Mouse (Mus musculus) thymus, postnatal 25 days (tissue): ENCODE measurements at regions not wholly inside any gene's neighbourhood (a gene's known extent, or its start where the extent isn't known, plus 50 kb on each side); places are given as distances from the start of the nearest gene placed in this dataset.
"Not testable (repeated sequence)": the region's sequence is repeated elsewhere in the genome, so short reads cannot be mapped to it uniquely, and the experiment has no call there.

Experiments
- DNase-seq: peaks from one replicate; pipeline ENCODE4 v3.0.0; 2022

- no peak for DNase-seq
These were observed 88.4 kb upstream of the Klf13 start for GRCm38 (mm10) chr7:64027100-64027499.

GRCm38 (mm10) chr7:64025155-64025554 lies 86.4 kb upstream of the Klf13 start:
- DNase-seq, result no peak

GRCm38 (mm10) chr7:64024253-64024652 lies 85.5 kb upstream of the Klf13 start:
- DNase-seq, result no peak

GRCm38 (mm10) chr7:64022711-64023468 lies 84.2 kb upstream of the Klf13 start:
- no peak for DNase-seq

GRCm38 (mm10) chr7:64021241-64022108 lies 82.8 kb upstream of the Klf13 start:
- DNase-seq, result no peak

GRCm38 (mm10) chr7:64018107-64018506 lies 79.4 kb upstream of the Klf13 start:
- no peak for DNase-seq

- DNase-seq, result no peak
These were observed 78.2 kb upstream of the Klf13 start for GRCm38 (mm10) chr7:64016874-64017273.

- not testable (repeated sequence) for DNase-seq
These were observed 76.4 kb upstream of the Klf13 start for GRCm38 (mm10) chr7:64015136-64015535.

- no peak for DNase-seq
These were observed 75.5 kb upstream of the Klf13 start for GRCm38 (mm10) chr7:64014227-64014626.

GRCm38 (mm10) chr7:64013023-64013547 lies 74.4 kb upstream of the Klf13 start:
- DNase-seq, result peak; percentile 28

GRCm38 (mm10) chr7:64012268-64012601 lies 73.5 kb upstream of the Klf13 start:
- DNase-seq, result no peak

- DNase-seq, result peak; percentile 76
These were observed 73.0 kb upstream of the Klf13 start for GRCm38 (mm10) chr7:64011563-64012267.

GRCm38 (mm10) chr7:64010640-64011039 lies 71.9 kb upstream of the Klf13 start:
- no peak for DNase-seq

GRCm38 (mm10) chr7:64007766-64008165 lies 69.1 kb upstream of the Klf13 start:
- DNase-seq, result peak; percentile 37

- DNase-seq, result no peak
These were observed 68.2 kb upstream of the Klf13 start for GRCm38 (mm10) chr7:64006935-64007334.

- DNase-seq, result no peak
These were observed 67.0 kb upstream of the Klf13 start for GRCm38 (mm10) chr7:64005765-64006164.

GRCm38 (mm10) chr7:64003904-64004303 lies 65.2 kb upstream of the Klf13 start:
- peak; percentile 61 for DNase-seq

- peak; percentile 62 for DNase-seq
These were observed 62.9 kb upstream of the Klf13 start for GRCm38 (mm10) chr7:64001611-64002111.

- DNase-seq, result peak; percentile 87
These were observed 60.6 kb upstream of the Klf13 start for GRCm38 (mm10) chr7:63998995-63999960.

GRCm38 (mm10) chr7:63997997-63998396 lies 59.3 kb upstream of the Klf13 start:
- DNase-seq, result peak; percentile 17

GRCm38 (mm10) chr7:63996581-63997098 lies 57.9 kb upstream of the Klf13 start:
- DNase-seq, result no peak
